In genomic region chr1:183086843-183087242, GRCm38 (mm10) we compare ENCODE assay signal across 28 mouse cellular contexts.
DNase-seq lines count a peak whose midpoint lies in the region; ATAC-seq and TF ChIP-seq lines count a peak whose summit lies in the region.
"Had no signal": no experiment of that assay in that cellular context is flagged by ENCODE, and none has a peak within 500 bp of the region (broad histone marks: within the 10 kb centered on the region; RNA-seq: fewer than 3 reads in every experiment).

No protein-coding gene starts in this region.

- intact Hi-C loops in heart, postnatal 36 days (cut with DNase I): no loop called here

- no peak for TF ChIP-seq CTCF in E14TG2a.4 (conservative IDR thresholded peaks at IDR 0.05; ENCODE audit: low read length)

- 97% methylated on average over 14 of the region's 14 CpGs for WGBS in forebrain, embryonic 16.5 days

- peaks cover 30% of the 10 kb centered on the region for H3K9me3 ChIP-seq in E14TG2a.4 (ENCODE audit: low read length)
- peaks cover 6% of the 10 kb centered on the region; the same call in 1 of the 2 replicates for H3K9me3 ChIP-seq in forebrain, embryonic 16.5 days (ENCODE audit: control insufficient read depth, low read length)
- H3K9me3 ChIP-seq: heart, embryonic 10.5 days; liver, embryonic 13.5 days had no signal

- no peak overlapping the region for H3K4me2 ChIP-seq in forebrain, embryonic 16.5 days (ENCODE audit: low read length)
- H3K4me2 ChIP-seq: embryonic facial prominence, embryonic 13.5 days; hindbrain, embryonic 15.5 days; liver, embryonic 13.5 days had no signal

- DNase-seq in heart, adult 11 months: peak; percentile 72
- DNase-seq in heart, postnatal 36 days: no peak
- peak; percentile 28 to 32 for DNase-seq in left cerebral cortex, adult 18-20 months (ENCODE audit: low spot score in 2 of 2)
- no peak for DNase-seq in left cerebral cortex, adult 8-10 months (ENCODE audit: low spot score in 2 of 2)
- peak; percentile 33 to 34 for DNase-seq in layer of hippocampus, postnatal 36 days
- DNase-seq: adrenal gland, postnatal 25 days; cerebellum, adult 18-20 months; cerebellum, postnatal 10 days; forebrain, postnatal 0 days; gastrocnemius, postnatal 14 days; kidney, adult 11 months; kidney, postnatal 25 days; liver, embryonic 13.5 days; lung, adult 18-20 months; lung, postnatal 4 days; midbrain, embryonic 14.5 days; right cerebral cortex, postnatal 14 days; thymus, adult 2 months; thymus, postnatal 4 days had no signal

- H3K27me3 ChIP-seq in E14TG2a.4 (ENCODE audit: insufficient read depth, low read length): peaks cover 20% of the 10 kb centered on the region; the same call in 1 of the 2 replicates
- no peaks in the 10 kb centered on the region for H3K27me3 ChIP-seq in forebrain, embryonic 16.5 days (replicated peaks; ENCODE audit: control insufficient read depth, insufficient read depth, low read length)
- H3K27me3 ChIP-seq: embryonic facial prominence, embryonic 13.5 days; hindbrain, embryonic 15.5 days; liver, embryonic 13.5 days; megakaryocyte, embryonic 14.5 days; Patski had no signal

- H3K27ac ChIP-seq in forebrain, embryonic 16.5 days (ENCODE audit: low read length): no peak overlapping the region
- H3K27ac ChIP-seq: embryonic facial prominence, embryonic 13.5 days; heart, embryonic 10.5 days; hindbrain, embryonic 15.5 days; liver, embryonic 13.5 days had no signal

- ATAC-seq in forebrain, embryonic 16.5 days: no peak
- ATAC-seq: forebrain, postnatal 0 days; inflammation-experienced regulatory T-cells, adult 6 months; lung, postnatal 0 days; Patski had no signal

- H3K4me1 ChIP-seq in E14TG2a.4 (replicated peaks; ENCODE audit: low read depth, low read length): peaks cover 9% of the 10 kb centered on the region; the same call in 1 of the 2 replicates
- peaks cover 2% of the 10 kb centered on the region; the same call in 1 of the 2 replicates for H3K4me1 ChIP-seq in forebrain, embryonic 16.5 days (replicated peaks; ENCODE audit: control insufficient read depth, insufficient read depth, low read length)
- H3K4me1 ChIP-seq: hindbrain, embryonic 15.5 days; liver, embryonic 13.5 days had no signal

- peak overlapping the region; percentile 50; the same call in 1 of the 2 replicates for H3K4me3 ChIP-seq in E14TG2a.4 (replicated peaks; ENCODE audit: low read length)
- H3K4me3 ChIP-seq in forebrain, embryonic 16.5 days (replicated peaks; ENCODE audit: low read length): no peak overlapping the region
- H3K4me3 ChIP-seq: embryonic facial prominence, embryonic 13.5 days; heart, embryonic 10.5 days; hindbrain, embryonic 15.5 days; liver, embryonic 13.5 days had no signal

- peaks cover 23% of the 10 kb centered on the region for H3K36me3 ChIP-seq in E14TG2a.4 (ENCODE audit: insufficient read depth, low read length)
- peaks cover 17% of the 10 kb centered on the region for H3K36me3 ChIP-seq in forebrain, embryonic 16.5 days (ENCODE audit: control insufficient read depth, insufficient read depth)

- no peak overlapping the region for H3K9ac ChIP-seq in forebrain, embryonic 16.5 days (replicated peaks; ENCODE audit: low read depth, low read length)
- H3K9ac ChIP-seq: embryonic facial prominence, embryonic 13.5 days; forebrain, postnatal 0 days; hindbrain, embryonic 15.5 days; liver, embryonic 13.5 days had no signal

Comparison
In these comparisons a context has a peak if more than half of its experiments do, and no peak if none do; other contexts are left out.
1. DNase-seq: peak in heart, adult 11 months (single experiment), left cerebral cortex, adult 18-20 months (2 of 2) and layer of hippocampus, postnatal 36 days (2 of 2); none in heart, postnatal 36 days (0 of 2) and left cerebral cortex, adult 8-10 months (0 of 2).